Mouse (Mus musculus) kidney, postnatal 0 days (tissue): ENCODE results near the gene Cys1. TPM values are rescaled to one million over a fixed set of nuclear protein-coding genes. Genes with fewer than 3 reads are reported as not detected.

Experiments used
- ATAC-seq: fragments of 200-750 bp; cut with Nextera tagmentation; replicated peaks from 2 replicates; pipeline ENCODE4 v1.8.0; 2017; ENCODE audit warnings: low read depth, moderate number of reproducible peaks, moderate TSS enrichment, moderate library complexity; ENCODE audit not compliant: low FRiP score
- DNase-seq: peaks from one replicate; pipeline ENCODE4 v3.0.0-alpha.2; 2016; ENCODE audit warnings: low spot score
- H3K27ac ChIP-seq: fragments of 300-500 bp; sonication (generic); 2 replicates; pipeline ENCODE4 v1.5.1; 2014; ENCODE audit warnings: mild to moderate bottlenecking
- H3K27me3 ChIP-seq: fragments of 300-500 bp; sonication (generic); 2 replicates; pipeline ENCODE4 v1.6.1; 2014; ENCODE audit warnings: low read length, mixed read lengths; ENCODE audit not compliant: insufficient read depth
- H3K36me3 ChIP-seq: fragments of 300-500 bp; sonication (generic); 2 replicates; pipeline ENCODE4 v1.6.1; 2014; ENCODE audit warnings: low read length, mixed read lengths; ENCODE audit not compliant: insufficient read depth
- H3K4me1 ChIP-seq: fragments of 300-500 bp; sonication (generic); replicated peaks from 2 replicates; pipeline ENCODE4 v1.6.1; 2014; ENCODE audit warnings: antibody characterized with exemption, low read length, mixed read lengths; ENCODE audit not compliant: insufficient read depth
- H3K4me2 ChIP-seq: fragments of 300-500 bp; sonication (generic); 2 replicates; pipeline ENCODE4 v1.6.1; 2014; ENCODE audit warnings: mild to moderate bottlenecking, low read length, moderate library complexity, mixed read lengths
- H3K4me3 ChIP-seq: fragments of 300-500 bp; sonication (generic); replicated peaks from 2 replicates; pipeline ENCODE4 v1.5.1; 2014; ENCODE audit warnings: low read depth, low read length
- H3K9ac ChIP-seq: fragments of 300-500 bp; sonication (generic); 2 replicates; pipeline ENCODE4 v1.6.1; 2014; ENCODE audit warnings: low read depth, low read length
- H3K9me3 ChIP-seq: fragments of 300-500 bp; sonication (generic); replicated peaks from 2 replicates; pipeline ENCODE4 v1.6.1; 2016; ENCODE audit warnings: low read length, inconsistent platforms, mixed read lengths
- CTCF ChIP-seq: IDR thresholded peaks from 2 replicates; pipeline ENCODE4 v1.5.1; 2016; ENCODE audit warnings: antibody characterized with exemption, low read depth, mild to moderate bottlenecking, moderate library complexity
- WGBS: fragments of 180-500 bp; shearing (Covaris S2); extraction: QIAGEN DNeasy Blood & Tissue Kit; methylation state at CpG from one replicate; pipeline ENCODE4 v1.1.7; 2014; 5-methylcytosine and 5-hydroxymethylcytosine counted together
- polyA plus RNA-seq: library from polyadenylated mRNA; unstranded; fragments of >200 nt; fragmentation: Nextera tagmentation; extraction: Ambion mirVana; gene quantifications from 2 replicates; pipeline ENCODE4 v1.2.1, GENCODE M21; 2015

Cys1 gene
- polyA plus RNA-seq, 1 experiment from 2014 or later = 16.4 TPM

GRCm38 (mm10) chr12:24707954-24708823 lies 26.6 kb upstream of the Cys1 start, which contains the start of gene Rrm2:
Rrm2 (plus strand) TSS chr12:24708241.
- peak; percentile 95 for DNase-seq
- Histone ChIP-seq H3K4me3 (peak within 1 kb of the TSS; percentile 68), H3K9ac (peak within 1 kb of the TSS; percentile 57), H3K36me3 (peaks cover 10% of the 10 kb centered on the region; the same call in 1 of the 2 replicates), H3K27me3 (no peaks in the 10 kb centered on the region), H3K27ac (peak within 1 kb of the TSS; percentile 52), H3K4me2 (peak within 1 kb of the TSS; percentile 84), H3K4me1 (0 out of 2 replicates have a peak, but pooled peaks cover 8% of the 10 kb centered on the region), H3K9me3 (no peaks in the 10 kb centered on the region)
- peak; percentile 86 for ATAC-seq
- TF ChIP-seq CTCF = peak; percentile 82
- under 1% methylated on average over 82 of the region's 83 CpGs for WGBS

GRCm38 (mm10) chr12:24707480-24707802 lies 25.8 kb upstream of the Cys1 start:
- Histone ChIP-seq H3K9ac (peak overlapping the region; percentile 57; the same call in 1 of the 2 replicates), H3K27me3 (no peaks in the 10 kb centered on the region), H3K4me1 (0 out of 2 replicates have a peak, but pooled peaks cover 8% of the 10 kb centered on the region), H3K4me3 (peak overlapping the region; percentile 68), H3K9me3 (no peaks in the 10 kb centered on the region), H3K4me2 (peak overlapping the region; percentile 84), H3K27ac (0 out of 2 replicates have a peak overlapping the region, but pooled peaks have one; percentile 13), H3K36me3 (peaks cover 8% of the 10 kb centered on the region; the same call in 1 of the 2 replicates)
- WGBS = 1% methylated on average over 9 of the region's 9 CpGs
- peak; percentile 67 for DNase-seq
- TF ChIP-seq CTCF = no peak
- ATAC-seq = 0 out of 2 replicates have a peak, but pooled peaks have one; percentile 3

DNA sequence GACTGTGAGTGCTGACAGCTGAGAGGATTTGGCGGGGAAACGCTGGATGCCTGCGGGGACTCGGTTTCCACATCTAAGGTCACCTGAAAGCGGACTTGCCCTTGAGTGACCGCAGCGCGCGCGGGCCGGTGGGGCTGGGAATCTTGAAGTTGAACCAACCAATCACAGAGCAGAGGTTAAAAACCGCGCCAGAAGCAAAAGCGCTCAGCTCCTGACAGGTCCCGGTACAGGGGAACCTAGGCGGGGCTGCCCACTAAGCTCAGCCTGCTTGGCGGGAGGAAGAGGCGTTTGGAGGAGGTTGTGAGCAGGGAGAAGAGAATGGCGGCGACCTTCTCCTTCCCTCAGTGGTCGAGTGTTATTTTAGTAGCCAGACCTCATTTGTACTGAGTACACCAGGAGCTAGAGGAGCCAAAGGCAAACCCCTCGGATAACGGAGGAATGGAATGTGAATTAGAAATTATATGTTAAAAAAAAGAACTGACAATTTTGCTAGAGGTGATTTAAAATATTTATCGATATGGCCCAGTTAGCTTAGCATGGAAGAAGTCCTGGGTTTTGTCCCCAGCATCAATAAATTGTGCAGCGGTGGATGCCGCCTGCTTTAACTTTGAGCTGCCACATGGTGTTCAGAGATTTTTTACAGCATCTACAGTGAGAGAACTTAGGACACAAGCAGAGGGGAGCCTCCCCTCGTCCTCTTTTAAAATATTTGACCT lies 25.3 kb upstream of the Cys1 start:
- TF ChIP-seq CTCF = no peak
- 1% methylated on average over 27 of the region's 27 CpGs for WGBS
- ATAC-seq (0 out of 2 replicates have a peak, but pooled peaks have one; percentile 2), DNase-seq (peak; percentile 63)
- no peaks in the 10 kb centered on the region for H3K27me3 ChIP-seq
- 0 out of 2 replicates have a peak overlapping the region, but pooled peaks have one; percentile 13 for H3K27ac ChIP-seq
- peak overlapping the region; percentile 84 for H3K4me2 ChIP-seq
- H3K4me1 ChIP-seq = 0 out of 2 replicates have a peak, but pooled peaks cover 8% of the 10 kb centered on the region
- peak overlapping the region; percentile 68 for H3K4me3 ChIP-seq
- peak overlapping the region; percentile 57; the same call in 1 of the 2 replicates for H3K9ac ChIP-seq
- H3K9me3 ChIP-seq = no peaks in the 10 kb centered on the region
- peaks cover 2% of the 10 kb centered on the region; the same call in 1 of the 2 replicates for H3K36me3 ChIP-seq

GRCm38 (mm10) chr12:24705502-24706263 lies 24.1 kb upstream of the Cys1 start:
- Histone ChIP-seq H3K4me3 (no peak overlapping the region), H3K9me3 (no peaks in the 10 kb centered on the region), H3K4me2 (no peak overlapping the region), H3K27me3 (no peaks in the 10 kb centered on the region), H3K4me1 (0 out of 2 replicates have a peak, but pooled peaks cover 8% of the 10 kb centered on the region), H3K36me3 (no peaks in the 10 kb centered on the region), H3K27ac (no peak overlapping the region), H3K9ac (no peak overlapping the region)
- DNase-seq (no peak), ATAC-seq (no peak)
- TF ChIP-seq CTCF = no peak
- WGBS = 81% methylated on average over 15 of the region's 15 CpGs

DNA sequence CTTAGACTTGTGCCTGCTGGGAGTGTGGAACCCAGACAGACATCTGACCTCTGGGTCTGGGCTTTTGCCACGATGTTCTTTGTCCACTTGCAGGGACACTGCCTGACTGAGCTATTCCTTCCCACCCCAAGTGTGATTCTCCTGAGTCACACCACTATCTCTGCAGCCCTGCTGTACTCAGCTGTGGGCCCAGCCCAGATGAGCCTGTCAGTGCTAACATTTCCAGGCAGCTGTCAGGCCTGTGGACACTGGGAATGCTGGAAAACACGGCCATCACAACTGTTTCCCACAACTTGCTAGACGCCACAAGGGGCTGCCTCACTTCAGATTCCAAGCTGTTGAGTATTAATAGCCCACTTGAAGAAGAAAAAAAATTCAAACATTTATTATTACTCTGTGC lies 21.4 kb upstream of the Cys1 start:
- Histone ChIP-seq H3K27ac (no peak overlapping the region), H3K9me3 (no peaks in the 10 kb centered on the region), H3K4me1 (0 out of 2 replicates have a peak, but pooled peaks cover 8% of the 10 kb centered on the region), H3K4me2 (no peak overlapping the region), H3K9ac (no peak overlapping the region), H3K27me3 (no peaks in the 10 kb centered on the region), H3K4me3 (no peak overlapping the region), H3K36me3 (no peaks in the 10 kb centered on the region)
- ATAC-seq = no peak
- 77% methylated on average over 3 of the region's 3 CpGs for WGBS
- TF ChIP-seq CTCF = no peak
- no peak for DNase-seq
